Mouse (Mus musculus): ENCODE results near the gene Pgap3. TPM values are rescaled to one million over a fixed set of nuclear protein-coding genes. Genes with fewer than 3 reads are reported as not detected.

Gene Pgap3
- polyA plus RNA-seq, 1 experiment from 2014 or later = 5.6 TPM

DNA sequence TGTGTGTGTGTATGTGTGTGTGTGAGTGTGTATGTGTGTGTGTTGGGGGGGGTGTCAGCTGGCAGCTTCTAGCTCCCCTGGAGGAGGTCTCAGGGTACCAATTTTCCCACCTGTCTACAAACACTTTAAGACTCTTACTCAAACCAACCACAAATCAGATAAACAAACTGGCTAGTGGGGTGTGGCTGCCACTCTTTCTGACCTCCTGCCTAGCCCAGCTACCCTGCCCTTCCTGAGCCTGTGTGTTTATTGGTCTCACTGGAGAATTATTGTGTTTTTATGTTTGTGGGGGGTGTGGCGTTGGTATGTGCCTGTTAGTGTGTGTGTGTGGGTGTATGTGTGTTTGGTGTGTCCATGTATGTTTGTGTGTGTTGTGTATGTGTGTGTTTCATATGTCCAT lies 16.8 kb upstream of the Pgap3 start:
- no peak overlapping the region for H3K27ac ChIP-seq (ENCODE audit: low read depth, low read length)
- no peak overlapping the region for H3K4me3 ChIP-seq (ENCODE audit: low read depth, low read length)
- H3K4me1 ChIP-seq (ENCODE audit: control insufficient read depth, insufficient read depth, low read length) = peaks cover 11% of the 10 kb centered on the region
- H3K9me3 ChIP-seq (ENCODE audit: control insufficient read depth, low read length) = no peaks in the 10 kb centered on the region
- no peaks in the 10 kb centered on the region for H3K27me3 ChIP-seq (ENCODE audit: control insufficient read depth, insufficient read depth, low read length)
- 89% methylated on average over 1 of the region's 1 CpGs for WGBS
- H3K36me3 ChIP-seq (ENCODE audit: control insufficient read depth, insufficient read depth, low read length) = no peaks in the 10 kb centered on the region
- H3K9ac ChIP-seq (ENCODE audit: low read length) = no peak overlapping the region
- DNase-seq (ENCODE audit: low spot score, missing footprints) = peak; percentile 28
- H3K4me2 ChIP-seq = no peak overlapping the region
- no peak for ATAC-seq (ENCODE audit: low FRiP score)

DNA sequence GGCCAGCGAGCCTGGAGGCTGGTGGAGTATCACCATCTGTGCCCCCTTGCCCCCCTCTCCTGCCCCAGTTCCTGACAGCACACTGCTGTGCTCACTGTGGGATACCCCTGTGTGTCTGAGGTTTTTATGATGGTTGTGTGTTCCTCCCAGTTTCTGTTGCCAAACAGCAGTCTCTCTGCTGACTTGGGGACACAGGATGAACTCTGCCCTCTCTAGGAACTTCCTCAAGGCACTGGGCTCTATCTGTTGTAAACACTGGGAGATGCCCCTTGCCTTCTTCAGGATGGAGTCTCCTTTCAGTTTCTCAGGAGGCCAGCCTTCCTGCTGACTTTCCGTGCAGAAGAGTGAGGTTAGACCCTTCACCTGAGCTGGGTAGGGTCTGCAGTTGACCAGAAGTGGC lies 13.9 kb upstream of the Pgap3 start:
- Histone ChIP-seq H3K4me2 (no peak overlapping the region), H3K4me3 (ENCODE audit: low read depth, low read length) (no peak overlapping the region), H3K27ac (ENCODE audit: low read depth, low read length) (no peak overlapping the region), H3K27me3 (ENCODE audit: control insufficient read depth, insufficient read depth, low read length) (peaks cover 9% of the 10 kb centered on the region), H3K9ac (ENCODE audit: low read length) (no peak overlapping the region), H3K9me3 (ENCODE audit: control insufficient read depth, low read length) (no peaks in the 10 kb centered on the region), H3K4me1 (ENCODE audit: control insufficient read depth, insufficient read depth, low read length) (peaks cover 22% of the 10 kb centered on the region), H3K36me3 (ENCODE audit: control insufficient read depth, insufficient read depth, low read length) (no peaks in the 10 kb centered on the region)
- peak; percentile 47 for DNase-seq (ENCODE audit: low spot score, missing footprints)
- WGBS = 42% methylated on average over 2 of the region's 2 CpGs
- ATAC-seq (ENCODE audit: low FRiP score) = no peak

DNA sequence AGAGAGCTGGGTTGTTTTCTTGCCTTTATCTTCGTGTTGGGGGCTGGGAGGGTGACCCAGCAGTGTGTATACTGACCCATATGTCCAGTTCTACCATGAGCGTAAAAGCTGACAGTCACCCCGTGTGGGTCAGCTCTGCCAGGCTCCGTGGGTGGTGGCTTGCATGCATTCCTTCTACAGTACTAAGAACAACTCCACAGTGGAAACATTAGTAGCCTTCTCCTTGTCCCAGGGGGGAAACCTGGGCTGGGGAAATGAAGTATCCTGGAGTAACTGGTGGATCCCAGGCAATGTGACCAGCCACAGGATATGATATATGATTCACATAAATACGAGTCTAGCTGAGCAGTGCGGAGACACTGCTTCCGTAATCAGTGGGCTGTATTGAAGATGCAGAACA lies 13.4 kb upstream of the Pgap3 start:
- H3K27ac ChIP-seq (ENCODE audit: low read depth, low read length) = no peak overlapping the region
- peak overlapping the region; percentile 88; the same call in 1 of the 2 replicates for H3K9ac ChIP-seq (ENCODE audit: low read length)
- H3K4me1 ChIP-seq (ENCODE audit: control insufficient read depth, insufficient read depth, low read length) = peaks cover 25% of the 10 kb centered on the region
- peaks cover 9% of the 10 kb centered on the region for H3K27me3 ChIP-seq (ENCODE audit: control insufficient read depth, insufficient read depth, low read length)
- no peaks in the 10 kb centered on the region for H3K36me3 ChIP-seq (ENCODE audit: control insufficient read depth, insufficient read depth, low read length)
- ATAC-seq (ENCODE audit: low FRiP score) (no peak), DNase-seq (ENCODE audit: low spot score, missing footprints) (peak; percentile 87)
- 32% methylated on average over 7 of the region's 7 CpGs for WGBS
- peak overlapping the region; percentile 83 for H3K4me3 ChIP-seq (ENCODE audit: low read depth, low read length)
- no peaks in the 10 kb centered on the region for H3K9me3 ChIP-seq (ENCODE audit: control insufficient read depth, low read length)
- H3K4me2 ChIP-seq = peak overlapping the region; percentile 98

DNA sequence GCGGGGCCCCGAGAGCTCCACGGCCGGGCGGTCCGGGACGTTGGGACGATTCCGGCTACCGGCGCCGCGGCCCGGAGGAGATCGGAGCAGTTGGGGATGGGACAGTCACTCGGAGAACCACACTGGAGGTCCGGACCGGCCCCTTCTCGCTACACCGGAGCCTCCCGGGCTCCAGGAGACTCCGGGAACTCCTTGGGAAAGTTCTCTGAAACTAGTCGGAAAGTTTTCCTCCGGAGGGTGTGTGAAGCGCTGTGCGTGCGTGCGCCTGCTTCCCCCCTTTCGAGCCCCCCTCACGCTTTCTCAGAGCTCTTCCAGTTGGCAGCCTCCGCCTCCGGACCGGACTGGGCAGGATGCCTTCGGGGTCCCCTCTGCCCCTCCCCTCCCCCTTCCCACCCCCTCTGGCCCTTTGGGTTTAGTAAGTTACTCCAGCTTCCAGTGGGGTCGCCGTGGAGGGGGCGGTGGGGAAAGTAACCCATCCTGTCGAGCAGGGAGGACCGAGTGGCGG lies 12.6 kb upstream of the Pgap3 start:
- under 1% methylated on average over 40 of the region's 40 CpGs for WGBS
- peaks cover 26% of the 10 kb centered on the region for H3K4me1 ChIP-seq (ENCODE audit: control insufficient read depth, insufficient read depth, low read length)
- no peak for DNase-seq (ENCODE audit: low spot score, missing footprints)

DNA sequence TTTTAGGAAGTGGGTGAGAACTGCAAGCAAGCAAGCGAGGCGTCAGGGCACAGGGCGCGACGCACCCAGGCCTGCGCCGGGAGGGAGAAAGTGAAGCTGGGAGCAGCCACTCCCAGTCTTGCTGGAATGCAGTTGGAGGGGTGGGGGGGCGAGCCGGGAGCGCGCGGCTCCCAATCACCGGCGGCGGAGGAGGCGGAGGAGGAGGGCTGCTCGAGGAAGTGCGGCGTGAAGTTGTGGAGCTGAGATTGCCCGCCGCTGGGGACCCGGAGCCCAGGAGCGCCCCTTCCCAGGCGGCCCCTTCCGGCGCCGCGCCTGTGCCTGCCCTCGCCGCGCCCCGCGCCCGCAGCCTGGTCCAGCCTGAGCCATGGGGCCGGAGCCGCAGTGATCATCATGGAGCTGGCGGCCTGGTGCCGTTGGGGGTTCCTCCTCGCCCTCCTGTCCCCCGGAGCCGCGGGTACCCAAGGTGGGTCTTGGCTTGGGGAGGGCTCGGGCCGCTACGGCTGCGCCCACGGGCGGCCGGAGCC lies 12.0 kb upstream of the Pgap3 start, which contains the start of gene Erbb2:
Erbb2 (plus strand) TSS at position 198 of the 524 bp plus-strand sequence.
- 1% methylated on average over 40 of the region's 49 CpGs for WGBS
- peaks cover 26% of the 10 kb centered on the region for H3K4me1 ChIP-seq (ENCODE audit: control insufficient read depth, insufficient read depth, low read length)
- peak within 1 kb of the TSS; percentile 88 for H3K9ac ChIP-seq (ENCODE audit: low read length)
- DNase-seq (ENCODE audit: low spot score, missing footprints) (peak; percentile 96), ATAC-seq (ENCODE audit: low FRiP score) (peak; percentile 80)
- peak within 1 kb of the TSS; percentile 98 for H3K4me2 ChIP-seq
- peaks cover 9% of the 10 kb centered on the region for H3K27me3 ChIP-seq (ENCODE audit: control insufficient read depth, insufficient read depth, low read length)
- no peaks in the 10 kb centered on the region for H3K36me3 ChIP-seq (ENCODE audit: control insufficient read depth, insufficient read depth, low read length)
- H3K27ac ChIP-seq (ENCODE audit: low read depth, low read length) = peak within 1 kb of the TSS; percentile 40; the same call in 1 of the 2 replicates
- no peaks in the 10 kb centered on the region for H3K9me3 ChIP-seq (ENCODE audit: control insufficient read depth, low read length)
- H3K4me3 ChIP-seq (ENCODE audit: low read depth, low read length) = peak within 1 kb of the TSS; percentile 83

More for the DNA sequence above, 12.6 kb upstream of the Pgap3 start:
- Histone ChIP-seq H3K4me3 (ENCODE audit: low read depth, low read length) (peak overlapping the region; percentile 83), H3K27me3 (ENCODE audit: control insufficient read depth, insufficient read depth, low read length) (peaks cover 9% of the 10 kb centered on the region), H3K9me3 (ENCODE audit: control insufficient read depth, low read length) (no peaks in the 10 kb centered on the region), H3K4me2 (peak overlapping the region; percentile 98), H3K27ac (ENCODE audit: low read depth, low read length) (peak overlapping the region; percentile 40; the same call in 1 of the 2 replicates), H3K36me3 (ENCODE audit: control insufficient read depth, insufficient read depth, low read length) (no peaks in the 10 kb centered on the region), H3K9ac (ENCODE audit: low read length) (peak overlapping the region; percentile 88)
- peak; percentile 34; the same call in 1 of the 2 replicates for ATAC-seq (ENCODE audit: low FRiP score)

DNA sequence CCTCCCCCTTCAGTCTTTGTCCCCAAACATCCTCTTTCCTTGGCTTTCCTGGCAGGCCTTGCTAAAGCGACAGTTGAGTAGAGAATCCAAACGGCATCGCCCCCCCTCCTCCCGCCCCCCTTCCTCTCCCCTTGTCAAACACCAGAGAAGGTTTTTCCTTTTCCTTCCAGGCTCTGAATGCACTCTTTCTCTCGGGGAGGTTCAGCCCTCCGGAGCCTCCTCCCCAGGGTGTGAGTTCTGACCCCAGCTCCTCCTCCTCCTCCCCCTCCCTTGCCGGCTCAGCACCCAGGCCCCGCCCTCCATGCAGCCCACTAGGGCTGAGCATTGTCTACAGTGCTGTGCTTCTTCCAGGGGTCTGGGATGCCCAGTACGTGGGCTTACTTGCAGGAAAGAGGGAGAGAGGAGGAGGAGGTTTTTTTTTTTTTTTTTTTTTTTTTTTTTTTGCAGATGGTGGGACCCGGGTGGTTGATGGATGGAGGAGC lies 9.1 kb upstream of the Pgap3 start:
- Histone ChIP-seq H3K4me3 (ENCODE audit: low read depth, low read length) (no peak overlapping the region), H3K9ac (ENCODE audit: low read length) (peak overlapping the region; percentile 40), H3K27ac (ENCODE audit: low read depth, low read length) (no peak overlapping the region), H3K4me2 (peak overlapping the region; percentile 33), H3K9me3 (ENCODE audit: control insufficient read depth, low read length) (no peaks in the 10 kb centered on the region), H3K4me1 (ENCODE audit: control insufficient read depth, insufficient read depth, low read length) (peaks cover 26% of the 10 kb centered on the region), H3K36me3 (ENCODE audit: control insufficient read depth, insufficient read depth, low read length) (no peaks in the 10 kb centered on the region), H3K27me3 (ENCODE audit: control insufficient read depth, insufficient read depth, low read length) (peaks cover 9% of the 10 kb centered on the region)
- WGBS = 2% methylated on average over 10 of the region's 10 CpGs
- DNase-seq (ENCODE audit: low spot score, missing footprints) (peak; percentile 87), ATAC-seq (ENCODE audit: low FRiP score) (peak; percentile 75)

DNA sequence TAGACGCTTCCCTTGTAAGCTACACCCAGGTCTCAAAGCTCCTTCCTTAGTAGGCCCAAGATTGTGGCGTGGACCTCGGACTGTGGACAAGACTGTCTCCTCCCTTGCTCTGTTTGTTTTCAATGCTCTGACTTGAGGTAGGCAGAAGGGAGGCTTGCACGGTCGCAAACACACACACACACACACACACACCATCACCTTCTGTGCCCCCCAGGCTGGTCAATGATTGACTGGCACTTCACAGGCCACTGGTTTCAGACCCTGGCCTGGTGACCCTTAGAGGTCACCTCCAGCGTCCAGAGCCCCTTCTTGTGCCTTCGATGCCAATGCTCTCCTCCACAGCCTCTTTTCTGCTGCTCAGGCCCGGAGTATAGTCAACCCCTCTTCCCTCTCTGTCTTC lies 8.6 kb upstream of the Pgap3 start:
- H3K27me3 ChIP-seq (ENCODE audit: control insufficient read depth, insufficient read depth, low read length) = peaks cover 9% of the 10 kb centered on the region
- H3K9ac ChIP-seq (ENCODE audit: low read length) = peak overlapping the region; percentile 40
- DNase-seq (ENCODE audit: low spot score, missing footprints) (no peak), ATAC-seq (ENCODE audit: low FRiP score) (peak; percentile 13; the same call in 1 of the 2 replicates)
- peaks cover 21% of the 10 kb centered on the region for H3K4me1 ChIP-seq (ENCODE audit: control insufficient read depth, insufficient read depth, low read length)
- H3K36me3 ChIP-seq (ENCODE audit: control insufficient read depth, insufficient read depth, low read length) = no peaks in the 10 kb centered on the region
- H3K9me3 ChIP-seq (ENCODE audit: control insufficient read depth, low read length) = no peaks in the 10 kb centered on the region
- 50% methylated on average over 8 of the region's 8 CpGs for WGBS
- H3K4me3 ChIP-seq (ENCODE audit: low read depth, low read length) = no peak overlapping the region
- H3K27ac ChIP-seq (ENCODE audit: low read depth, low read length) = no peak overlapping the region
- H3K4me2 ChIP-seq = peak overlapping the region; percentile 33

DNA sequence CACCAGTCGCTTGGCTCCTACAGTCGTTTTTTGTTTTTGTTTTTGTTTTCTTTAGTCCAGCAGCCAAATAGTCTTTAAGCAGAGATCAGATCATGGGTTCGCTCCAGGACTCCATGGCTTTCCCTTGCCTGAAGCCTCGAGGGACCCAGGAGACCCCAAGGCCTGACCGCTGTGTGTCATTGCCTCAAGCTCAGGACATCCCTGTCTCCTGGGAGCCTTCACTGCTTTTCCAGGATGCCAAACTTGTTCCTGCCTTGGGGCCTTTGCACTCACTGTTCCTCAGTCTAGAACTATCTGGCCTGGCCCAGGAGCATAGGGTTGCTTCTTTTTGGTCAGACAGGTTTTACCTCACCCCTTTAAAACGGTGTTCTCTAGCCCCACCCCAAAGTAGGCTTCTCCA lies 6.3 kb upstream of the Pgap3 start:
- H3K27me3 ChIP-seq (ENCODE audit: control insufficient read depth, insufficient read depth, low read length) = peaks cover 10% of the 10 kb centered on the region
- no peak overlapping the region for H3K4me2 ChIP-seq
- ATAC-seq (ENCODE audit: low FRiP score) = no peak
- no peak overlapping the region for H3K4me3 ChIP-seq (ENCODE audit: low read depth, low read length)
- H3K27ac ChIP-seq (ENCODE audit: low read depth, low read length) = no peak overlapping the region
- 71% methylated on average over 6 of the region's 6 CpGs for WGBS
- no peaks in the 10 kb centered on the region for H3K9me3 ChIP-seq (ENCODE audit: control insufficient read depth, low read length)
- H3K9ac ChIP-seq (ENCODE audit: low read length) = no peak overlapping the region
- no peaks in the 10 kb centered on the region for H3K36me3 ChIP-seq (ENCODE audit: control insufficient read depth, insufficient read depth, low read length)
- DNase-seq (ENCODE audit: low spot score, missing footprints) = no peak
- H3K4me1 ChIP-seq (ENCODE audit: control insufficient read depth, insufficient read depth, low read length) = peaks cover 10% of the 10 kb centered on the region

DNA sequence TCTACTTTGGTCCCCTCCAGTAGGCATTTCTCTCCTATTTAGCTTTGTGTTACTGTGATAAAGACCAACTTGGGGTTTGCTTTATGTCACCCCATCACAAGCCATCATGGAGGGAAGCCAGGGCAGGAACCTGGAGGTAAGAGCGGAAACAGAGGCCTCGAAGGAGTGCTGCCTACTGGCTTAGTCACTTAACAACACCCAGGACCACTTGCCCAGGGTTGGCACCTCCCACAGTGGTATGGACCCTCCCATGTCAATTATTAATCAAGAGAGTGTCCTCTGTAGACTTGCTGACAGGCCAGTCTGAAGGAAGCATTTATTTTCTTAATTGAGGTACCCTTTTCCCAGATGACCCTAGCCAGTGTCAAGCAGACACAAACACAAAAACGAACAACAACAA lies 526 bp upstream of the Pgap3 start:
- 0 out of 2 replicates have a peak, but pooled peaks have one; percentile 20 for ATAC-seq (ENCODE audit: low FRiP score)
- peak overlapping the region; percentile 98; the same call in 1 of the 2 replicates for H3K27ac ChIP-seq (ENCODE audit: low read depth, low read length)
- H3K4me1 ChIP-seq (ENCODE audit: control insufficient read depth, insufficient read depth, low read length) = peaks cover 6% of the 10 kb centered on the region; the same call in 1 of the 2 replicates
- H3K4me2 ChIP-seq = peak overlapping the region; percentile 65
- WGBS = 66% methylated on average over 3 of the region's 3 CpGs
- no peaks in the 10 kb centered on the region for H3K9me3 ChIP-seq (ENCODE audit: control insufficient read depth, low read length)
- H3K27me3 ChIP-seq (ENCODE audit: control insufficient read depth, insufficient read depth, low read length) = peaks cover 2% of the 10 kb centered on the region; the same call in 1 of the 2 replicates
- H3K36me3 ChIP-seq (ENCODE audit: control insufficient read depth, insufficient read depth, low read length) = no peaks in the 10 kb centered on the region
- no peak for DNase-seq (ENCODE audit: low spot score, missing footprints)
- peak overlapping the region; percentile 78 for H3K9ac ChIP-seq (ENCODE audit: low read length)
- peak overlapping the region; percentile 71 for H3K4me3 ChIP-seq (ENCODE audit: low read depth, low read length)
